Mouse (Mus musculus) thymus, adult 2 months (tissue): Measurements from ENCODE around the gene Zfyve9. TPM values are rescaled to one million over a fixed set of nuclear protein-coding genes. Genes with fewer than 3 reads are reported as not detected.

Experiments used
- DNase-seq: peaks from one replicate; pipeline ENCODE4 v3.0.0; 2021
- H3K27ac ChIP-seq: fragments of 200-500 bp; 2 replicates; pipeline ENCODE4 v1.5.1; 2012; ENCODE audit warnings: low read length, control low read depth; ENCODE audit not compliant: control insufficient read depth, insufficient read depth
- H3K27me3 ChIP-seq: fragments of 200-500 bp; 2 replicates; pipeline ENCODE4 v1.6.1; 2012; ENCODE audit warnings: mild to moderate bottlenecking, low read length, moderate library complexity, mixed read lengths; ENCODE audit not compliant: control insufficient read depth, insufficient read depth
- H3K36me3 ChIP-seq: fragments of 200-500 bp; 2 replicates; pipeline ENCODE4 v1.6.1; 2012; ENCODE audit warnings: mild to moderate bottlenecking, low read length, moderate library complexity; ENCODE audit not compliant: control insufficient read depth, insufficient read depth
- H3K4me1 ChIP-seq: fragments of 200-500 bp; replicated peaks from 2 replicates; pipeline ENCODE4 v1.6.1; 2012; ENCODE audit warnings: low read length; ENCODE audit not compliant: control insufficient read depth, insufficient read depth
- H3K4me3 ChIP-seq: fragments of 200-500 bp; 2 replicates; pipeline ENCODE4 v1.5.1; 2012; ENCODE audit warnings: mild to moderate bottlenecking, low read length, control low read depth, moderate library complexity; ENCODE audit not compliant: control insufficient read depth, insufficient read depth
- CTCF ChIP-seq: fragments of 200-500 bp; IDR thresholded peaks from 2 replicates; pipeline ENCODE4 v1.5.1; 2012; ENCODE audit warnings: mild to moderate bottlenecking, control low read depth, low read length, moderate library complexity, borderline replicate concordance; ENCODE audit not compliant: control insufficient read depth, poor library complexity, insufficient read depth; ENCODE audit errors: extremely low read depth
- POLR2A ChIP-seq: fragments of 200-500 bp; IDR thresholded peaks from 2 replicates; pipeline ENCODE4 v1.6.1; 2012; ENCODE audit warnings: mild to moderate bottlenecking, low read length, control low read depth, moderate library complexity; ENCODE audit not compliant: control insufficient read depth, poor library complexity, insufficient read depth; ENCODE audit errors: extremely low read depth
- WGBS: fragments of 180-500 bp; shearing (Covaris S2); methylation state at CpG from one replicate; pipeline ENCODE4 v1.1.7; 2018; 5-methylcytosine and 5-hydroxymethylcytosine counted together
- polyA plus RNA-seq: library from polyadenylated mRNA; depleted of rRNA; stranded (reverse); fragments of >200 nt; gene quantifications from 2 replicates; pipeline ENCODE4 v1.2.3, GENCODE M21; 2012

Gene Zfyve9
- polyA plus RNA-seq, 1 experiment: 0.84 TPM

DNA sequence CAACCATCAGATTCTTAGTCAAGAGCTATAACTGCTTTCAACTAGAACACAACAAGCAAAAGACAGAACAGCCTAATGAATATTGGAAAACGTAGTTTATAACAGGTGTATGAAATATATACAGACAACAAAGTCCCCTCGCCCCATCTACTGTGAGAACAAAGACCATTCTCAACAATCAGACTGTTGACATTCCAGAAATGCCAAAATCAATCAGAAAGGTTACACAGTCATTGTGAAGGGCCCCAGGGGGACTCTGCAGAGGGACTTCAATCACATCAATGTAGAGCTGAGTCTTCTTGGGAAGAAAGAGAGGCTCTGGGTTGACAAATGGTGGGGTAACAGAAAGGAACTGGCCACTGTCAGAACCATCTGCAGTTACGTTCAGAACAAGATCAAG lies 49.0 kb downstream of the Zfyve9 start:
- Histone ChIP-seq H3K36me3 (no peaks in the 10 kb centered on the region), H3K4me3 (no peak overlapping the region), H3K4me1 (no peaks in the 10 kb centered on the region), H3K27me3 (no peaks in the 10 kb centered on the region), H3K27ac (no peak overlapping the region)
- TF ChIP-seq POLR2A: no peak
- no peak for TF ChIP-seq CTCF
- 87% methylated on average over 3 of the region's 3 CpGs for WGBS
- no peak for DNase-seq

DNA sequence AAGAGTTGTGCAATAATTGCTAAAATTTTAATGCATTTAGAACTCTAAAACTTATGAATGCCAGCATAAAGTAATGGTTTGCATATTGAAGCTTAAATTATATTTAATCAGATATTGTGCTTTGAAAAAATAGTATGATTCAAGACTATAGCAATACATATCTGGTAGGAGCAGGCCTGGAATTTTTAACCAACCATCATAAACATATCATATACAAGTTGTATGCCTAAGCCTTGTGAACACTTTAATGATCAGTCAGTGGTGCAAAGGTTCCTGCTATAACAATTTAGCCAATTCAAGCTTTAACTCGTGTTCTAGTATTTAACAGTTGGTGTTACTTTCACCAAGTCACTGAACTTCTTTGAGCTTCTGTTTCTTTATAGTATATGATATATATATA lies 50.1 kb downstream of the Zfyve9 start:
- 86% methylated on average over 1 of the region's 1 CpGs for WGBS
- no peak overlapping the region for H3K27ac ChIP-seq

DNA sequence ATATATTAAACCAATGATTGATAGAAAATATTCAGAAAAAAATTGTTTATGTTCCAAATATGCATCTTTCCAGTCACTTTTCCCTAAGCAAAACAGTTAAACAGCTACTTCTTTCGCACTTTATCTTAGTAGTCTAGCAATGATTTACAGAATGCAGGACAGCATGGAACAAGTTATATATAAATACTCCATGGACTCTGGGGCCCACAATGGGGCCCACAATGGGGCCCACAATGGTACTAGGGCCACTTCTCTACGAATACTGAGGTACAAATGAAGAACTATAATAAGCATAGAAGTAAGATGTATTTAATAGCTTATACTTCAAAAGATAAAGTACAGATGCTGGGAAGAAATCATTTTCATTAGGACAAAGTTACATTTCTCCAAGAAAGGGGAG lies 56.5 kb downstream of the Zfyve9 start:
- TF ChIP-seq CTCF (no peak), POLR2A (no peak)
- DNase-seq: no peak
- Histone ChIP-seq H3K27me3 (no peaks in the 10 kb centered on the region), H3K4me1 (no peaks in the 10 kb centered on the region), H3K36me3 (no peaks in the 10 kb centered on the region), H3K4me3 (no peak overlapping the region), H3K27ac (no peak overlapping the region)
- WGBS: 87% methylated on average over 2 of the region's 2 CpGs

More for the DNA sequence above, 50.1 kb downstream of the Zfyve9 start:
- no peak for TF ChIP-seq CTCF
- no peak for TF ChIP-seq POLR2A
- no peaks in the 10 kb centered on the region for H3K4me1 ChIP-seq
- H3K36me3 ChIP-seq: no peaks in the 10 kb centered on the region
- H3K27me3 ChIP-seq: no peaks in the 10 kb centered on the region
- no peak overlapping the region for H3K4me3 ChIP-seq
- DNase-seq: no peak

DNA sequence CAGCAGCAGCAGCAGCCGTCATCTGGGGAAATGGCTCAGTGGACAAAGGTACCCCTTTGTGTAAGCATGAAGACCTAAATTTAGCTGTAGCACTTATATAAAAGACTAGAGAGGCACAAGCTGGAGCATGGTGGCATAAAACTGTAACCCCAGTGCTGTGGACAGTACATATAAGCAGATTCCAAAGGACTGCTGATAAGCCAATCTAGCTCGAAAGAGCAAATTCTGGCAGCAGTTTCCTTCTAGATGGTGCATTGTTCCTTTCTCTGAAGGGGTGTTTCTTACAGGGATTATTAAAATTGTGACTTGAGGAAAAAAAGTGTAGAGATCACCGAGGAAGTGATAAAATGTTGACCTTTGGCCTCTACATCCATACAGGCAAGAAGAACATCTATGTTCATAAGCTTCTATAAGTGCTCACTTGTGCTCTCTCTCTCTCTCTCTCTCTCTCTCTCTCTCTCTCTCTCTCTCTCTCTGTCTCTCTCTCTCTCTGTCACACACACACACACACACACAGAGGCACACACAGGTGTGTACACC lies 59.3 kb downstream of the Zfyve9 start:
- H3K27ac ChIP-seq: no peak overlapping the region
- no peaks in the 10 kb centered on the region for H3K27me3 ChIP-seq
- TF ChIP-seq POLR2A (no peak), CTCF (no peak)
- no peaks in the 10 kb centered on the region for H3K4me1 ChIP-seq
- 73% methylated on average over 3 of the region's 3 CpGs for WGBS
- no peak overlapping the region for H3K4me3 ChIP-seq
- DNase-seq: no peak
- H3K36me3 ChIP-seq: no peaks in the 10 kb centered on the region

DNA sequence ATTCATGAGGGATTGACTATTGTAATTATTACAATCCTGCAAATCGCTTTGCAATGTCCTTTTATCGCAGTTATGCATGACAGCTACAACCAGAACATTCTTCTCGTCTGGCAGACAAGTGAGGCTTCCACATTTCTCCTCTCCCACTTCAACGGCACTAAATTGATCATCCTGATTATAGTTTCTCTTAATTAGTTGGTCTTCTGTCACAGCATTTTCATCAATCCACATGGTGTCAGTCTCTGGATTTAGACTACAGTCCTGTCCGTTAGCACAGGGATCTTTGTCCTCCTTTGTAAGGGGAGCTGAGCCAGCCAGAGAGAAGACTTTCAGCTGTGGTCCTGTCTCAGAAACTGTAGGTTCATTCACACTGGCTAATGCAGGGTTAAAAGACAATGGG lies 61.2 kb downstream of the Zfyve9 start, which contains the start of gene 3110021N24Rik:
3110021N24Rik (plus strand) TSS at position 301 of the 400 bp plus-strand sequence.
- TF ChIP-seq CTCF (no peak), POLR2A (no peak)
- DNase-seq: no peak
- Histone ChIP-seq H3K27ac (no peak within 1 kb of the TSS), H3K36me3 (no peaks in the 10 kb centered on the region), H3K27me3 (no peaks in the 10 kb centered on the region), H3K4me3 (no peak within 1 kb of the TSS), H3K4me1 (no peaks in the 10 kb centered on the region)
- WGBS: 91% methylated on average over 5 of the region's 5 CpGs

DNA sequence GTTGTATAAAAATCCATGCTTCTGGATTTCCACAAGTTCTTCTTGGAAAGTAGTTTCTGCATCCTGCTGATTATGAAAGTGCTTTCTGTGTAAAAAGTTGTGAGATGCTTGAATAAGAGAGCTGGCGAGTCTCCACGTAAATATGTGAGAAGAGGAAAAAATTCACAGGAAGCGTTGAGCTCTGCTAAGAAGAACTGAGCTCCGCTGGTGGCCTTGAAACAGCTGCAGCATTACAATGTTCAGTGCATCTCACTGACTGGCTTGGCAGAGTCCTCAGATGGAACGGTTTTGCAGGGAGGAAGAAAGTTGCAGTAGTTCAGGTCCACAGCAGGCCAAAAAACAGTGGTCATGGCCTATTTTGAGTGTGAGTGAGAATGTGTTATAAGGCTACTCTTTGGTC lies 72.4 kb downstream of the Zfyve9 start:
- Histone ChIP-seq H3K27ac (no peak overlapping the region), H3K36me3 (no peaks in the 10 kb centered on the region), H3K4me1 (no peaks in the 10 kb centered on the region), H3K4me3 (no peak overlapping the region), H3K27me3 (no peaks in the 10 kb centered on the region)
- 75% methylated on average over 5 of the region's 5 CpGs for WGBS
- TF ChIP-seq POLR2A (no peak), CTCF (no peak)
- DNase-seq: no peak

DNA sequence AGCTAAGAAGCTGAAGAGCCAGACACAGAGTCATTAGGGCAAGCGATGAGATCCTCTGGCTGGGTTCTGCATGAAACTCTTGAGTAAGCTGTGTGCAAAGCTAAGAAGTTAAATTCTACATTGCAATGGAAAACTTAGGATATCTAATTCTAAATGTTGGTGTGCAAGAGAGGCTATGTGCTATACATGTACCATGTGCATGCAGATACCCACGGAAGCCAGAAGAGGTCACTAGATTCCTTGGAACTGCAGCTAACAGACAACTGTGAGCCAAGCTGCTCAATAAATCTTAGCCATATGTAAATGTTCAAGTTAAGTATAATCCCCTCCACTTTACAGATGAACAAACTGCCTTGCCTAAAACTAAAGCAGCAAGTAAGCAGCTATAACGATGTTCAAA lies 83.7 kb downstream of the Zfyve9 start:
- H3K4me1 ChIP-seq: no peaks in the 10 kb centered on the region
- H3K27me3 ChIP-seq: no peaks in the 10 kb centered on the region
- TF ChIP-seq POLR2A: no peak
- TF ChIP-seq CTCF: no peak
- 75% methylated on average over 3 of the region's 3 CpGs for WGBS
- no peak overlapping the region for H3K4me3 ChIP-seq
- no peak for DNase-seq
- H3K36me3 ChIP-seq: no peaks in the 10 kb centered on the region
- H3K27ac ChIP-seq: no peak overlapping the region
